Mouse (Mus musculus) left cerebral cortex, adult 9 months (tissue): ENCODE measurements around the gene Slc2a4.
"Not testable (repeated sequence)": the region's sequence is repeated elsewhere in the genome, so short reads cannot be mapped to it uniquely, and the experiment has no call there.

ENCODE experiments used
- DNase-seq, 2 experiments: peaks; one replicate each; pipeline ENCODE4 v3.0.0; 2022; ENCODE audit warnings: low spot score in 2 of 2

The Slc2a4 gene

GRCm38 (mm10) chr11:69920266-69921031 lies 27.5 kb downstream of the Slc2a4 start:
- no peak for DNase-seq

- peak in 1 of 2 experiments; percentile 45 for DNase-seq
Observed at GRCm38 (mm10) chr11:69919661-69920265, 28.2 kb downstream of the Slc2a4 start.

GRCm38 (mm10) chr11:69919053-69919452 lies 28.9 kb downstream of the Slc2a4 start:
- DNase-seq: no peak

GRCm38 (mm10) chr11:69918118-69918517 lies 29.9 kb downstream of the Slc2a4 start:
- no peak for DNase-seq

GRCm38 (mm10) chr11:69917379-69917948 lies 30.5 kb downstream of the Slc2a4 start:
- DNase-seq: no peak

DNA sequence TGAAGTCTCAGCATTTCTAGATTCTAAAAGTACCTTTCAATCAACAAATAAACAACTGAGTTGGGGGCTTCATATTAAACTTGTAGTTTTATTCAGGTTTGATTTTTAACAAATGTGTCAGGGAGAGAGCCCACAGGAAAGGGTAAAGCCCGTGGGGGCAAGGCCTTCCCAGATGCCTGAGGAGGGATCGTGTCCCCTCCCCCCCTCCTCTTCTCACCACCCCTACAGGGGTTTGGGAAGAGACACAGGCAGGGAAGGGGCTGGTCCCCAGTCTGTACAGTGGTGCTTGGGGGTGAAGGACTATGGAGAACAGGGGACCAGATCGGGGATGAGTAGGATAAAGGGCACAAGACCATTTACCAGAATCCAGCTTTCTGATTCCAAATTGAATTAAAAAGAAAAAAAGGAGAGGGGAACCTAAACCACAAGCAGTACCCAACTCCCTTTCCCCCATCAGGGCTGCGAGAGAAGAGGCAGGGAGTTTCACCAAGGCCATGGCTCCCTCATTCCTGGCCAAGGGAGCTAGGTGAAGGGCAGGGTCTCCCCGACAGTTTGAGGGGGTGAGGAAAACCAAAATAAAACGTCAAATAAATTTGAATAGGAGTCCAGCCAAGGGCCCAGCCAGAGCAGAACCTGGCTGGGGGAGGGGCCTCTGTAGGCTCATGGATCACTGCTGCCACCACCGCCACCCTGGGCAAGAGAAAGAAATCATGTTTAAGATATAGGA lies 31.2 kb downstream of the Slc2a4 start:
- not testable (repeated sequence) for DNase-seq

DNA sequence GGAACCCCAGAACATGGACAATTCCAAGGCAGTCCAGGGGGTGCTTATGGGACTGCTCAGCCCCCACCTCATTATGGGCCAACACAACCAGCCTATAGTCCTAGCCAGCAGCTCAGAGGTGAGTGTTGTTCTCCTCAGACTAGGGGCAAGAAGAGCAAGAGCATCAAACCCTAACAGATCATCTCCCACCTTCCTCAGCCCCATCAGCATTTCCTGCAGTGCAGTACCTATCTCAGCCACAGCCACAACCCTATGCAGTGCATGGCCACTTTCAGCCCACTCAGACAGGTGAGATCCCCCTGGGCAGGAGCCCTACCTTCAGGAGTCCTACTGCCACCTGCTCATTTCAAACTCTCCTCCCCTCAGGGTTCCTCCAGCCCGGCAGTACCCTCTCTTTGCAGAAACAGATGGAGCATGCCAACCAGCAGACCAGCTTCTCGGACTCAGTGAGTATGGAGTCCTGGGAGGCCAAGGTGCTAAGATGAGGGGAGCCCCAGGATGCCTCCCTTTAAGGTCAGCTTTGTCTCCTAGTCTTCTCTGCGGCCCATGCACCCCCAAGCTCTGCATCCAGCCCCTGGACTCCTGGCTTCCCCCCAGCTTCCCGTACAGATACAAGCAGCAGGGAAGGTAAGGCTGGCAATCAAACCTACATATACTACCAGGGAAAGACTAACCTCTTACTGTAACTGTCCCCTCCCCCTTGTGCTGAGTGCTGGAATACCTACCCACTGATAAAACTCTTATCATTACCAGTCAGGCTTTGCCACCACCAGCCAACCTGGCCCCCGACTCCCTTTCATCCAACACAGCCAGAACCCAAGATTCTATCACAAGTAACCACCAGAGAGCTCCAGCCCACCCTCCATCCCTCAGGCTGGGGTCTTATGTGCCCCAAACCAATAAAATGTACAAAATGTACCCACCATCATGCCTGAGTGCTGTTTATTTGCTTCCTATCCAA lies 32.0 kb downstream of the Slc2a4 start:
- no peak for DNase-seq

GRCm38 (mm10) chr11:69914917-69915430 lies 33.0 kb downstream of the Slc2a4 start:
- DNase-seq: no peak

DNA sequence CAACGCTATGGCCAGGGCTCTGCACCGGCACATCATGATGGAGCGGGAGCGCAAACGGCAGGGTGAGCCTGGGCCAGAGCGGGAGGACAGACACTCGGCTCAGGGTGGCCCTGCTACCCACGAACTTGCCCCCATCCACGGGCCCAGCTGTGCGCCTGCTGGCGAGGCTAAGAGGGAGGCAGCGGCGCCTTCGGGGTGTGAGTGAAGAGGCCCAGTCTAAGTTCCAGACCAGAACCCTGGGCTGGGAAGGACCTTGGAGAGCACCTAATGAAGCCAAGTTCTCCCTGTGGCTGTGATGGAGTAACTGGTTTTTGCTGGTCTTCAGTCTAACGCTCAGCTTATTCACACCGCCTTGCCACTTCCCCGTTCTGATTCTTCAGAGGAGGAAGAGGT lies 33.6 kb downstream of the Slc2a4 start:
- DNase-seq: no peak

- peak; percentile 79 to 92 for DNase-seq
Observed at GRCm38 (mm10) chr11:69913554-69914371, 34.2 kb downstream of the Slc2a4 start, which contains the start of gene Gps2. Gene Gps2, plus strand, starts transcription at chr11:69913888.

- no peak for DNase-seq
Observed at GRCm38 (mm10) chr11:69912716-69913530, 35.1 kb downstream of the Slc2a4 start.

- no peak for DNase-seq
Observed at GRCm38 (mm10) chr11:69911701-69912100, 36.3 kb downstream of the Slc2a4 start.

- DNase-seq: no peak
Observed at GRCm38 (mm10) chr11:69910781-69911560, 37.0 kb downstream of the Slc2a4 start.

DNA sequence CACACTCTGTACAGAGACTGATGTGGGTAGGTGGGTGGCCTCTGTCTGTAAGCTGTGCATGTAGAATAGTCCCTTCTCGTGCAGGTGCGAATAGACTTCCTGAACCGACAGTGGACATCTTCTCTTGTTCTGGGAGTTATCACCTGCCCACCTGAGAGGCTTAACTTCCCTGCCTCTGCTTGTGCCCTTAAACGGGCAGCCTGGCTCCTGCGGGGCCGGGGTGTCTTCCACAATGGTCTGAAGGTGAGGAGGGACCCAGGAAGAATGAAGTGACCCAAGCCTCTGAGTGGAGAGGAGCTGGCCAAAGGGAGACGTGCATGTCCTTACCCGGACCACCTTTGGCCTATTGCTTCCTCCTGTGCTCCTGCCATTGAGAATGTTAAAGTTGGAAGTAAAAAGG lies 37.8 kb downstream of the Slc2a4 start:
- no peak for DNase-seq

DNA sequence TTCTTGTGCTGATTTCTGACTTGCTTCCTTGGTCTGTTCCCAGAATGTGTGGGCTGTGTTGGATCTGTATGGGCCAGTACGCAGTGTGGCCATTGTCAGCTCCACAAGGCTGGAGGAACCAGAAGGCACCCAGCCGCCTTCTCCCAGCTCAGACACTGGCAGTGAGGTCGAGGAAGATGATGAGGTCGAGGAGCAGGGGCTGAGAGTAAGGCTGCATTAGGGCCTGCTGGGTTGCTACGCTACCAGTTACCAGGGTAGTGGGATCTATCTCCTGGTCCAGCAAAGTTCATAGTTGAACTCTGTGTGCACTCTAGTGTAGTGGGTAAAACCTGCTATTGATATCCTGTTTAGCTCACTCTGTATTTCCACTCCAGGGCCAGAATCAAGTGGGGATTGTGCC lies 38.8 kb downstream of the Slc2a4 start:
- DNase-seq: no peak

- DNase-seq: no peak
Observed at GRCm38 (mm10) chr11:69908645-69909044, 39.3 kb downstream of the Slc2a4 start.

GRCm38 (mm10) chr11:69904311-69904710 lies 43.7 kb downstream of the Slc2a4 start:
- DNase-seq: no peak

- DNase-seq: no peak
Observed at GRCm38 (mm10) chr11:69902972-69903371, 45.0 kb downstream of the Slc2a4 start.
